Mouse (Mus musculus): ENCODE data around the gene Igsf8. TPM values are rescaled to one million over a fixed set of nuclear protein-coding genes. Genes with fewer than 3 reads are reported as not detected.

Igsf8 gene
- total RNA-seq, 2 experiments from 2014 or later, result 45.3 to 55.6 TPM

DNA sequence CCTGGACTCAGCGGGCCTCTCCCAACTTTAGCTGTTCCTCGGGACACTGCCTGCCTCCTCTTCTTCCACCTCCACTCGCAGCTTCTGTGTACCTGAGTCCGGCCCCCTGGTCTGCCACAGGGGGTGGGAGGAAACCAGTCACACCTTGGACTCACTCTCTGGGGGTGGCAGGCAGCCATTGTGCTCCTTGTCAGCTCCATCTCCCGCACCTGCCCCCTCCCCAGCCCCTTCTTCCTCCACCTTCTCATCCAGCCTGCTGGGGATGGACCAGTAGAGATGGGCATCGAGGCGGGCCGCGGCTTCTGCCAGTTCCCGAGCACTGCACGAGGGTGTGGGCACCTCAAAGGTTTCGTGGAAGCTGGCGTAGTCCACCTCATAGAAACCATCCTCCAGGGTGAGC lies 61.3 kb downstream of the Igsf8 start:
- DNase-seq (ENCODE audit: low spot score in 2 of 2), result no peak

DNA sequence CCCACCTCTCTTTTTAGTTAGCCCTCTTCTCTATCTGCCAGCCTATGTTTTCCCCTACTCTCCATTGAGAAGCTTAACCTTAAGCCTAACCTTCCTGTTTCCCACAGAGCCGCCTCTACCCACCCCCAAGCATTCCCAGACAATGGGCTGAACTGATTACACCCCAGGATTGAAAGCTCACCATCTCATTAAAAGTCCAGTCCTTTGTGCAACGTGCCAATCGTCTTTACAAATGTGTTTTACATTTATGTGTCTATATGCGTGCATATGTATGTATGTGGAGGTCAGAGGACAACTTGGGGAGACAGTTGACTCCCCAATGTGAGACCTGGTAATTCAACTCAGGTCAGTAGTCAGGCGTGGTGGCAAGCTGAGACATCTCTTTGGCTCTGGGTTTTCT lies 61.9 kb downstream of the Igsf8 start:
- DNase-seq (ENCODE audit: low spot score in 2 of 2), result no peak

DNA sequence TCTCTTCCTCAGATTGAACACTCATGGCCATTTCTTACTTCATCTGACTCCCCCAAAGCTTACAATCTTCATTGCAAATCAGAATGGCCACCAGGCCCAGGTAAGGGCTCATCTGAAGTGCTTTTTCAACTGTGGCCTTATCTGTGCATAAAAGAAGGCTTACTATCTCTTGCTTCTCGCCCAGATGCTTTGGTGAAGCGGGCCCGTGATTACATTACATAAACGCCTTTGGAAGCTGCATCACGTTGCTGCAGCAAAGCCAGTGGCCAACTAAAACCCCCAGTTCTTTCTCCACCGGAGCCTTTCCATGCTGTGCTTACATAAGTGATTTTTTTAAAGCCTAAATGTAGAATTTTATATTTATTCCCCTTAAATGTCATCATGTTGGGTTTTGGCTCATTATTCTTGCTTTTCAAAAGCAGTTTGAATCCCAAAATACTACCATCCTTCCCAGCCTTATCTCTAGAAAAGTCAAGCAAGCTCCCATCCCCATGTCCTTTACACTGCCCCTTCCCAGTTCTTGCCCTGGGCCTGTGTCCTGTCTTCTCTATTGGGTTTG lies 62.4 kb downstream of the Igsf8 start:
- no peak for DNase-seq (ENCODE audit: low spot score in 2 of 2)

DNA sequence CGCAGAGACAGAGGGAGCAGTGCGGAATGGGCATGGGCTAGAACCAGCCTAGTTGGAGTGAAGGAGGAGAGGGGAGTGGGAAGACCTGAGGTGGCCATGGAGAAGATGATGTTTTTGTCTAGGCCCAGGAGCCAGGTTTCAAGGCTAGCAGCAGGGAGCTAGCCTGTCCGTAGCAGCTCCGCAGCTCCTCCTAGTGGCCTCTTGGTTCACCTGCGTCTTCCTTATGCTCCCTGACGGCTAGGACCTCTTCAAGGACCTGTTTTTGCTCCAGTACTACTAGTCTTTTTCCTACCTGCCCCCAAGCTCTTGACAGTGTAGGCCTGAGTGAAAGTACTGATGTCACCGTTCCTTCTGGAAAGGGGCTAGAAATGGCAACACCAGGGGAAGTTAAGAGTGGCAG lies 63.3 kb downstream of the Igsf8 start:
- peak in 1 of 2 experiments; percentile 47 for DNase-seq (ENCODE audit: low spot score in 2 of 2)

GRCm38 (mm10) chr1:172325680-172326535 lies 64.5 kb downstream of the Igsf8 start:
- peak in 1 of 2 experiments; percentile 35 for DNase-seq (ENCODE audit: low spot score in 2 of 2)

- no peak for DNase-seq (ENCODE audit: low spot score in 2 of 2)
Measured at GRCm38 (mm10) chr1:172326684-172327083, 65.2 kb downstream of the Igsf8 start.

DNA sequence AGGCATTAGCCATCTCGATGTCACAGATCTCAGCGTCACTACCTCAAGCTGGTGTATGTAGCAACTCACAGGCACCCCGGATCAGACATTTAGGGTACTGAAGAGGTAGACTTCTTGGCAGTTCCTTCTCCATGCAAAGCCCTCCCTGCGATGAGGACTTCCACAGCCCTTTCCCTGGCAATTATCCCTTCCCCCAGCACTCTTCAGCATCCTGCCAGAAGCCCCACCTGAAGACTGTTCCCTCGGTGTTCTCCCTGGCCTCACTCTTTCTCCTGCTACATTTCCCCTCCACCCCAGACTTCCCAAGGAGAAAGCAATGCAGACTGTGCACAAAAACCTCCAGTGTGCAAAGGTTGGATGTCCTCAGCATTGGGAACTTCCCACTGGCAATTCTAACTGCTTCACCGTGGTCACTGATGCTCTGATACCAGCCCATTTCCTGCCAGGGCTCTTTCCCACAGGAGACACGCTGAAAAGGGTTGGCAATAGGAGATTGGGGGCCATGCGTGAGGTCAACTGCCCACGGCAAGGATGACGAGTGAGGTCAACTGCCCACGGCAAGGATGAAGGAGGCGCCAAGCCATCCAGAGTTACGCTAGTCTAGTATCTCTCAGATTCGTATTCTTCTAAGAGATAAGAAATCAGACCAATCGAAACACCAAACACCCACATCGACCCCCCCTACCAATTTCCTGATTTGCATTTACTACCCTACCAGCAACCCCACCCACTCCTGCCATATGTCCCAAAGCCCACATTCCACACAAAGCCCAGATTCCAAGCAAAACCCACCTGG lies 66.0 kb downstream of the Igsf8 start:
- DNase-seq (ENCODE audit: low spot score in 2 of 2), result no peak

- no peak for DNase-seq (ENCODE audit: low spot score in 2 of 2)
Measured at GRCm38 (mm10) chr1:172328041-172328440, 66.6 kb downstream of the Igsf8 start.

DNA sequence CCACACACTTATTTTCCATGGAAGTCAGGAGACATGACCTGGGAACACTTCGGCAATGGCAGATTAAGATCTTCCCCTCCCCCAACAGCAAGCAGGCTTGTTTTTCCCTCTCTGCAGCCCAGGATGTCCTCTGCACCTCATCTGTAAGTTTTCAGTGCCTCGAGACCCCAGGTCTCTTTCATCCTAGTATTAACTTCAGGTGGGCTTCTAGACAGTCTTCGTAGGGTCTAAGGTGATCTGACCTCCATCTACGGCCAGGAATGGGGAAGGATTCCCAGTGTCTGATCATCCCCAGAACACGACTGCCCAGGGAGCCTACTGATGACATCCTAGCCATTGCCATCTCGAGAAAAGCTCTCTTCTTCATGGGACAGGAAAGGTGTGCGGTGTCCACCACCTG lies 67.0 kb downstream of the Igsf8 start:
- no peak for DNase-seq (ENCODE audit: low spot score in 2 of 2)

- DNase-seq (ENCODE audit: low spot score in 2 of 2), result no peak
Measured at GRCm38 (mm10) chr1:172329131-172329530, 67.7 kb downstream of the Igsf8 start, which contains the start of gene Kcnj9. Gene Kcnj9 (minus strand): TSS chr1:172329318.

DNA sequence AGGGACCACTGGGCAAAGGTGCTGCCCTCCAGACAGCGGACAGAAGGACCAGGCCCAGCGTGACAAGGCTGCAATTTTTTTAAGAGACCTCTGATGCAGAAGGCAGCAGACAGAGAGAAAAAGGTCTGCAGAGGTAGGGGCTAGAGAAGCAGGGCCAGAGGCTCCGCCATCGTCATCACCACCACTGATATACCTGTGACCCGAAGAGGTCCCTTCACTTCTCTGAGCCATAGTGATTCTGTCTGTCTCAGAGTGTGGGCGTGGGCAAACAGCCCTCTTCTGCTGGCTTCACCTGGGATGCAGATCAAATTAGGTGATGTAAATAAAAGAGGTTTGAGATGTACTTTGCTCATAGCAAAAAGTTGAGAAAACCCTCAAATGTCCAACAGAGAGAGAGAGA lies 68.2 kb downstream of the Igsf8 start:
- no peak for DNase-seq (ENCODE audit: low spot score in 2 of 2)

DNA sequence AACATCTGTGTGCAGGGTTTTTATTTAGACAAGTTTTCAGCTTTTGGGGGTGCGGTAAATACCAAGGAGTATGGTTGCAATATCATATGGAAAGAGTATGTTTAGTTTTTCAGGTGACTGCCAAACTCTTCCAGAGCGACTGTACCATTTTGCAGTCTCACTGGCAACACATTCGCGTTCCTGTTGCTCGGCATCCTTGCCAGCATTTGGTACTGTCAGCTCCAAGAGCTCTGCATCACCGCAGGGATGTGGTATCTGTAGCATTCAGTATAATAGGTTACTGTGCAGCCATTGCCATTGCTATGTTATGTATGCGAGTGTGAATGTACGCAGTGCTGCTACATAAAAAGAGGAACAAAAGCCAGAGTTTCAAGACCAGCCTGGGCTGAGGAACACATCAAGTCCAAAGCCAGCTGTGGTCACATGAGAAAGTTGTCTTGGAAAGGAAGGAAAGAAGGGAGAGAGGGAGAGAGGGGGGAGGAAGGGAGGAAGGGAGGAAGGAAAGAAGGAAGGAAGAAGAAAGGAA lies 70.0 kb downstream of the Igsf8 start:
- DNase-seq (ENCODE audit: low spot score in 2 of 2), result no peak

- DNase-seq (ENCODE audit: low spot score in 2 of 2), result no peak
Measured at GRCm38 (mm10) chr1:172332925-172333324, 71.5 kb downstream of the Igsf8 start.

GRCm38 (mm10) chr1:172333512-172333911 lies 72.1 kb downstream of the Igsf8 start:
- DNase-seq (ENCODE audit: low spot score in 2 of 2), result no peak

DNA sequence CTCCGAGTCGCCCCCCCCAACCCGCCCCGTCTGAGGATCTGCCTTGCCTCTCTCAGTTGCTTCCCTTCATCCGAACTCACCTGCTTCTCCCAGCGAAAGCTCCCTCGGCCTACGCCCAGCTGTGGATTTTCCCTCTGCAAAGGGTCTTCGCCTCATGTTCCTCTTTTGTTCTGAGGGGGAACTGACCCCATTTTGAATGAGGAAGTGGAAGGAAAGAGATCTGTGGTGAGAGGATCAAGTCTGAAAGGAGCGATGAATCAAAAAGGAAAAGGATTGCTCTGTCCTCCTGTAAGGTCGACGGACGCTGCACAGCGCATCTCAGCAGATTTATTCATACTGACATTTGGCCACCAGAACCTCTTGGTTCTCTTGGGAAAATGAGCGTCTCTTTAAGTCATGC lies 74.4 kb downstream of the Igsf8 start:
- no peak for DNase-seq (ENCODE audit: low spot score in 2 of 2)

- DNase-seq (ENCODE audit: low spot score in 2 of 2), result no peak
Measured at GRCm38 (mm10) chr1:172337411-172338185, 76.2 kb downstream of the Igsf8 start.

DNA sequence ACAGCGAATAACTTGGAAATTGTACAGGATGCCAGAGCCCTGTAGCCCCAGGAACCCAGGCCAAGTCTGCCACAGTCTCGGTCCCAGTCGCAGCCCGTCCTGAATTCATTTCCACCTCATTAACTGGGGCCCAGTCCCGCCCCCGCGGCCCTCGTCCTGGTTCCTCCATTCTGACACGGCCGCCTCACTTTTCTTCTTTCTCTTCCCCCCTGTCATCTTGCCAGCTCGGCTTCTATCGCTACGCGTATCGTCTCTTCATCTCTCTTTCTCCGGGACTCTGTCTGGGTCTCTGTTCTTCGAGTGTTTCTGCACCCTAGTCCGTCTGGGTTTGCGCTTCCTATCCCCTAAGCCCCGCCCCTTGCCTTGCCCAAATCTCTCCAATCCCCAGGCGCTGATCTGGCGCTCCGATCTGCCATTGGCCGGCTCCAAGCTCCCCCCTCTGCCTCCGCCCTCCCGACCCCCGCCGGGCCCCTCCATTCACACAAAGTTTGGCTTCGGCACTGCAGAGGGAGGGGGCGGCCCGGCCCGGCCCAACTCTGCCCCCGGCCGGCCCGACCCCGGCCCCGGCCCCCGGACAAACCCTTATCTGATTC lies 79.4 kb downstream of the Igsf8 start, which contains the start of gene Kcnj10:
TSS of gene Kcnj10 (plus strand) at position 482 of the 593 bp plus-strand sequence.
- DNase-seq (ENCODE audit: low spot score in 2 of 2), result peak; percentile 53 to 58

DNA sequence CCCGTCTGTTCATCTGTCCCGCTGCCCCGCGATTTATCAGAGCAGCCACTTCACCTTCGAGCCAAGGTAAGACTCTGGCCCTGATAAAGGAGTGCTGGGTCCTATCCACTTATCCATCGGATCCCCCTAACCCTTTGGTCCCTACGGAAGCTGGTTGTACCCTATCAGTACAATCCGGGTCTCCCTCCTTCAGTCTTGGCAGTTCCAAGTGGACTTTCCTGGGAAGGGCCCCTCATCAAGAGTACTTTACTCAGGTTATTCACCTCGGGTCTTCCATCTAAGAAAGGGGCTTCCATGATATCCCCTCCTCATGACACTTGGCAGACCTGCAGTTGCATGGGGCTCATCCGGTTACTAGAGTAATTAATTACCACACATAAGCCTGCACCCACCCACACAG lies 79.9 kb downstream of the Igsf8 start:
- no peak for DNase-seq (ENCODE audit: low spot score in 2 of 2)

- no peak for DNase-seq (ENCODE audit: low spot score in 2 of 2)
Measured at GRCm38 (mm10) chr1:172342729-172343128, 81.3 kb downstream of the Igsf8 start.

DNA sequence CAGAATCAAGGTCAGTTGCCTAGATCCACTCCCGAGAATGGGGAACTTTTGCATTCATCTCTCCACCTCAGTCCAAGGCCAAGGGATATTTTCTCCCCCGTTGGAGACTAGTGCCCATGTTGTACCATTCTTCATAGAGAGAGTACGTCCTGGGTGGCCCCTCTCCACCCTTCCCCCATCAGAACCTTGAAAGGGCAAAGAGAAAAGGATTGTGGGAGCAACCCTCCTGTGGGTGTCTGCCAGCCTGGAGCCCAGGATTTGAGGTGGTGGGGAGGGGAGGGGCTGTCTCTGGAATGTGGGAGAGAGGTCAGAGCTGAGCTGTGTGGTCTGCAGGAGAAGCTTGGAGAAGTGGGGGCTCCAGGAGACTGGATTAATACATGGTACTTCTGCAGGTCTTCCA lies 82.5 kb downstream of the Igsf8 start:
- no peak for DNase-seq (ENCODE audit: low spot score in 2 of 2)
